Mouse (Mus musculus) kidney, postnatal 4 days (tissue): ENCODE data around the gene Mef2d.

Experiments used
- DNase-seq, 2 experiments: peaks; one replicate each; pipeline ENCODE4 v3.0.0; 2021; ENCODE audit warnings: mixed read lengths in 2 of 2

Gene Mef2d

DNA sequence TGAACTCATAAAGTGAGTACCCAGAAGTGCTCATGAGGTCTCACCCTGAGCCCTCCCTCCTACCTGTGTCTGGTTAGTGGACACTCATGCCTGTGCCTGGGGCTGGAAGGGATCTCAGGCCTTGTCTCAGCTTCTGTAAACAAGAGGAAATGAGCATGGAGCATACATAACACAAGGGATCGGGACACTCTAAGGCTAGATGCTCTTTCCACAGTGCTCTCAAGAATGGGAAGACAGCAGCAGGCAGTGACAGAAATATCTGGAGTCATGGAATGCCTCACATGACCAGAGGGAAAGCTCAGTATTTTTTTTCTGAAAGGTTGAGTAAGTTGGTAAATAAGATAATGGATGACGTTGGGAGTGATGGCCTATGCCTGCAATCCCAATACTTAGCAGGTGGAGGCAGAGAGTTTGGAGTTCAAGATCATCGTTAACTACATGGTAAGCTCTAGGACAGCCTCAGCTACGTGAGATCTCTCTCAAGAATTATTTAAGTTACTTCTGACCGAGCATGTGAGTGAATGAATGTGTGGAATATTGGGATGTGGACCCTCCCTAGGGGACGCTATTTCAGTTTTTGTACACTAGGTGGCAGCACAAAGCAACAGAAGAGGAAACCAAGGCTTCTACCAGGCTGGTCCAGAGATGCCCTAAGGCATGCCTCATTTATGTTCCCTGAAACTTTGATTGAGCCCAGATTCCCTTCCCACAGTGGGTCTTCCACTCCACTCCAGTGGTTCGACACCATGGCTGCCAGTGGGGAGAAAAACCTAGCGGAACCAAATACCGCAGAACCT is 49.8 kb downstream of the Mef2d start:
- DNase-seq: peak; percentile 55 to 67

DNA sequence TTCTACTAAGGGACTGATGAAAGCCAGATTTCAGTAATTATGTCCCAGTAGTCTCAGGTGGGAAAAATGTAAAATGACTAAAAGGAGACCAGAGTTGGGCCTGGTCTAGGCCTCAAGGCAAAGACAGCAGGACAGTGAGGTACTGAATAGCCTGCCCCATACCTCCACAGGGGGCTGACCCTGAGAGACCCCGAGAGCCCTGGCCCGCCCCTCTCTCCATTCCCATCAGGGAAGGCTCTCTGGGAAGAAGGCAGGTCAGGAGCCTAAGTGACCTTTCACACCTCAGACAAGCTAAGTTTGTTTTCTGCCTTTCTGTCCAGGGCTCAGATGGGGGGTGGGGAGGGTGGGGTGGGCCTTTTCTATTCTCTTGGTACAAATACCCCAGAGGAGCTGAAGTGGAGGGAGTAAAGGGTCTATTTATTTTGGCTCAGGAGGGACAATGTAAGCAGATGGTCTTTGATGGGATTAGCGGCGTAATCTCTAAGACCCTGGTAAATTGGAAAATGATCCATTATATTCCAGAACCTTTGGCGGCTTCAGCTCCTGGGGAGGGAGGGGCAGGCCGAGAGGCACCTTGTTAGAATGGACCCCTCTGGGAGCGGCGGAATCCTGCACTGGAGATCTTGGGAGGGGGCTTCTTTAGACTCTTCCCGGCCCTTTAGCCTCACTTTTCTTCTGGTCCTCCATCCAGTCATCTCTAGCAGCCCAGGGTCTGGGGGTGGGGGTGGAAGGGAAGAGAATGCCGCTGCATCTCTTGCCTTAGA is 55.8 kb downstream of the Mef2d start:
- no peak for DNase-seq

DNA sequence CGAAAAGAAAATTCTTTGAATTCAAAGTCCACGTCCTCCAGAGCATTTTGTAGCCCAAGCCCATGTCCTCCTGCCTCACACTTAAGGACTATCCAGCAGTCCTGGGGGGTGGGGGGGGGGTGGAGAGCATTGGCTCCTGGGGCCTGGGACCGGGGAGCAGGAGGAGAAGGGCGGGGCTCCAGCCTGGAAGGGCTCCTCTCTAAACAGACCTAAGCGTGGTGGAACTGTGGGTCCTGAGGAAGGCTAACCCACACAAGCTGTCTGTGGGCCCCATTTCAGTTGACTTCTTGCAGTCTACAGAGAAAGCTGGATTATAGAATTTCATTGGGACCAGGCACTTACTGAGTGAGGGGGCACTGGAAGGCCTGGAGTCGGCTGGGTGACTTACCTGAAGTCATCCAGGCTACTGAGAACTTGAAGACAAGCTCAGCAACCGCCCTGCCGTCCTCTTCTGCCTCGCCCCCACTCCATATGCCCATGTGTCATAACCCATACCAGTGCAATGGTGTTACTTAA is 56.4 kb downstream of the Mef2d start:
- DNase-seq: no peak

DNA sequence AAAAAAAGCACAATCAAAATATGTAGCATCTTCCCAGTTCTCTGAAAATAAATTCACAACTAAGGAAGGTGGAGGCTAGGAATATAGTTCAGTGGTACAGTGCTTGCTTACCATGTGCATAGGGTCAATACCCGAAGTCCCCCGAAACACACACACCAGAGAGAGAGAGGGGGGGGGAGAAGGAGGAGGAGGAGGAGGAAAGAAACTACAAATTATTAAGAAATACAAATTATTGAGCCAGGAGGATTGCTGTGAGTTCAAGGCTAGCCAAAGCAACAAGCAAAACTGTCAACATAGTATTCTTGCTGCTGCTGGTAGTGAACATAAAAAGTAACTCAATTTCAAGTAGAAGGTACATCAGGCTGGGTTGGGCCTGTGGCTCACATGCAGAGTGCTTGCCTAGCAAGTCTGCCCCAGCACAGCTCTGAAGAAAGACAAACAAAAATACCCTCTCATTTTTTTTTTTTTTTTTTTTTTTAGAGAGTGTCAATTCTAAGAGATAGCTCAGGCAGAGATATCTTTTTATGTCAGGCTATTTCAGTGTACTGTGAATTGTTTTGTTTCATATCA is 57.5 kb downstream of the Mef2d start:
- no peak for DNase-seq

DNA sequence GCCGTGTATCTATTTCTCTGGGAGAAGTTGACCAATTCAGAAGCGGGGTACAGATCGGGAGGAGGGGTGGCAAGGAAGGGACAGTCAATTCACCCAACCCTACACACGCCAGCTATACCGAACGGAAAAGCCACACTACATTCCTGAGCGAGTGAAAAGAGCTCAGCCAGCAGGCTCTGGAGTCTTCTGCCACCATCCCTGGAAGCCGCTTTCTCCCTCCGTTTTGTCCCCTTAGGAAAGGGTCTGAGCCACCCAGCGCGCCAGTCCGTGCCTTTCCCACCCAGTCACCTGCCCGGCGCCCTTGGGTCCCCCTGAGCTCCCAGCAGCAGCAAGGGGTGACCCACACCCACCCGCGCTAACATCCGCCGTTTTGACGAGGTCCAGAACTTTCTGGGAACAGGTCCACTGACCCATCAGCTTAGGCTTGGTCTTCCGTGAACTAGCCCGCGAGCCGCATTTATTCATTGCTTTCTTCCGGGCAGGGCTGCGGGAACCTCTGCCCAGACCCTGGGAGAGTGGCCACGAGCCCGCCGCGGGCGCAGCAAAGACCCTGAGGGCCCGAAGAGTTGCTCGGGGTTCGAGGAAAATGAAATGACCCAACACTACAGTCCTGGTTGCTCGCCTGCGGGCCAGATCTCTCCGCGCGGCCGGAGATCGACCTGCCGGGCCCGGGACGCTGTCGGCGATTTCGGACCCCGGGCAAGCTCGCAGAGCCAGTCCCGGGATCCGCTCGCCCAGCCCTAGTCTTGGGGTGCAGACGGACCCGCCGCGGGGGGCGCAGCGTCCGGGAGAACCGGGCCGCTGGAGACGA is 58.2 kb downstream of the Mef2d start:
- peak; percentile 21 to 32 for DNase-seq

DNA sequence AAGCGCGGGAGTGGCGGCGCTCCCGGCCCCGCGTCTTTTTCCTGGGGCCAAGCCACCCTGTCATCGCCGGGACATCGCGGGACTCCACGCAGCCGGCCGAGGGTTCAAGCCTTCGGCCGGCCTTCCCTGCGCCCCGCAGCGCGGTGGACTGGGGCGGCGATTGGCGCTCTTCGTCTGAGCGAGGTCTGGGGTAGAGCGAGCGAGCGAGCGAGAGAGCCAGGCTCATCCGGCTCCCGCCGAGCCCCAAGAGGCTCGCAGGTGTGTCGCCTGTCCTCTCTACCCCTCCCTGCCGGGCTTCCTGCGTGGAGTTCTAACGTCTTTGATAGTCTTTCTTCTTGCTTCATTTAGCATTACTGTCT is 58.8 kb downstream of the Mef2d start:
- DNase-seq: no peak

DNA sequence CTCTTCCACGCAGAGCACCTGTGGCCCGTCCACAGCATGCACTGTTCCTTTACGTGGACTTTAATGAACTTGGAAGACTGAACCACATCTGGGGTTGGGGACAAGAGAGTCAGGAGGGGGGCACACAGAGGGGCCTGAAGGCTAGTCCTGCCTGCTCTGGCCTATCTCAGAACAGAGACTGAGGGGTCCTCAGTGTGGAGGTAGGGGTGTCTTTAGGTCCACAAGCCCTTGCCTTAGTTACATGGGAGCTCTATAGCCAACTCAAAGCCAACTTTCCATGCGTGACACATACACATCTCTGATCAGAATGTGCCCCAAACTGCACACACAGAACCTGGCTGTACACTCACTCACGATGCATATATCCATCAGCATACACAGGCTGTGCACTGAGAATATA is 59.5 kb downstream of the Mef2d start:
- DNase-seq: no peak

DNA sequence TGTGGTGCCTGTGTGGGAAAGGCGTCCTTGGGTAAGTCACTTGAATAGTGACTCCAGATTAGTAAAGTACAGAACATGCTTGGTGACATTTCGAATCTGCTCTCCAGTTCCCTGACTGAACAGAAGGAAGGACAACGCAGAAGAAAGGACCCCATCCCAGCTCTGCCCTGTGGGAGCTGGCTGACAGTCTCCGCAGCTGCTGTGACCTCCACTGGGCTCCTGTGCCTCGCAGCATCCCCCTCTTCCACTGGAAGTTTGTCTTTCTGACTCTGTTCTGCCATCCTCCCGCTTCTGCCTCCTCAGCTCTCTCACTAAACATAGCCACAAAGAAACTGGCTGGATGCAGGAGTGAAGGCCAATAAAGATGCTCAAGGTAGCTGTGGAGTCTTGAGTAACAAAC is 60.8 kb downstream of the Mef2d start:
- no peak for DNase-seq

DNA sequence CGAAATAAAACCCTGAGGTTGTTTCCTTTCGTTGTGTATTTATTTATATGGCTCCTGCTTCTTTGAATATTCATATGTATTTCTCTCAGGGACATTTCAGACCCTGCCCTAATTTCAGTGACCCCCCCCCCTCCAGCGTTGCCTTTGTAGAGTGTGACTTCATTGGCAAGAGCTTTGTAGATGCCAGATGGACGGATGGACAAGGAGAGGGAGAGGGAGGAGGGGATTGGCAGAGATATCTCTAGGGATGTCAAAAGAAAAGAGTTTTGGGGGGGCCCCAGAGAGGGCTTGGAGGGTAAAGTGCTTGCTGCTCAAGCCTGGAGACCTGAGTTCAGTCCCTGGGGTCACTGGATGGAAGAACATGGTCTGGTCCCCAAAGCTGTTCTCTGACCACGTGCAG is 61.3 kb downstream of the Mef2d start:
- DNase-seq: no peak

DNA sequence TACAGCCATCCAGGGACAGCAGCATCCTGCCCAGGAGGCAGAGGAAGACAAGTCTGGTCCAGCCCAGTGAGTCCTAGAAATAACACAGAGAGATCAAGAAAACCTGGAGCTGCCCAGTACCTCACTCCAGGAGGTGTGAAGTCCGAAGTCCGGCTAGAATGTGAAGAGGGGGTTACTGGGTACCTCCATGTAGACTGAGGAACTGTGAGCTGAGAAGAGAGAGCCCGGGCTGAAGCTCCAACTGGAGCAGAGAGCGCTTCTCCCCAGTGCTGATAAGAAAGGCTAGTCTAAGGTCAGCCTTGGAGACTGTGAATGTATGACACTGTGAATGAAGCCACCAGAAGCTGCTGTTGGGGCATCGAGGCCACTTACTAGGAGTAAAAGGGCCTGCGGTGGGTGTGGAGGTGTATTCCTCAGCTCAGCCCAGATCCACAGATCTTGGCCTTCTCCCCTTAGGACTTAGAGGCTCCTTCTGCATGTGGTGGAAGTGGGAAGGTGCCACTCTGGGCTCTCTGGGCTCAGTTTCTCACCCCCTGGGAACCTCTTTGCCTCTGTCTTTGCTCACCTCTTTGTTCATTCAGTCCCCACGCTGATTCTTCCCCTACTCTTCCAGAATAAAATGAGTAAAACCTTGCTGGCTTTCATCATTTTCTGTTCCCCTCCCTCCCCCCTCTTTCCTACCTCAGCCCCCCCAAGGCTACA is 62.0 kb downstream of the Mef2d start:
- no peak for DNase-seq

DNA sequence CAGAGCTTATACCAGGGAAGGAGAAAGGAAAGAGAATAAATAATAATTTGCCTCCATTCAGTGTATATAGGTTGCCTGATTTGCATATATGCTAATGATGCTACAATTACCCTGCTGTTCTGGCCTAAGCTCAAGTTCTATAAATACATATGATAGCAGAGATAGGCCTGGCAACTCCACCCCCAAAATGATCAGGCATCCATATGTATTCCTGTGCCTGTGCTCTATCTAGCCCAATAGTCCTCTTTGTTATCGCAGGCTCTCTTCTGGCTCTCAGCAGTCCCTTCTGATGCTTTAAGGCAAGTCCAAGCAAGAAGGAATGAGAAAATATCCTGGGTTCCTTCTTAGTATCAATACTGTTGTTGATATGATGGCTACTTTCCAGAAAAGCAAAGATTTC is 62.6 kb downstream of the Mef2d start:
- no peak for DNase-seq

DNA sequence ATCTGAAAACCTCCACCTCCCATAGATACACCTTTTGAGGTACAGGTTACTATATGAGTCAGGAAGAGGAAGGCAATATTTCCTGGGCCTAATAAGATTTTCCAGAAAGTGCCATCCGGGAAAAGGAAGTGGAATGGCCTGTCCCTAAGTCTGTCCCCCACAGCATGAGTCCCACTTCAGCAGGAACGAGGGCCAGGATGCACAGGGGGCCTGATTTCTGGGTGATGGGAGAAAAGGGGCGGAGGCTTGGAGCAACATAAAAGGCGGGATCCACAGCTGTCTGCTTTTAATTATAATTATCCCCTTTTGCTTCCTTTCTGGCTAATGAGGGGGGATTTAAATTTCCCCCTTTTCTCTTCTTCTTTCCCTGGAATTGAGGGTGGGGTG is 63.0 kb downstream of the Mef2d start:
- DNase-seq: no peak

DNA sequence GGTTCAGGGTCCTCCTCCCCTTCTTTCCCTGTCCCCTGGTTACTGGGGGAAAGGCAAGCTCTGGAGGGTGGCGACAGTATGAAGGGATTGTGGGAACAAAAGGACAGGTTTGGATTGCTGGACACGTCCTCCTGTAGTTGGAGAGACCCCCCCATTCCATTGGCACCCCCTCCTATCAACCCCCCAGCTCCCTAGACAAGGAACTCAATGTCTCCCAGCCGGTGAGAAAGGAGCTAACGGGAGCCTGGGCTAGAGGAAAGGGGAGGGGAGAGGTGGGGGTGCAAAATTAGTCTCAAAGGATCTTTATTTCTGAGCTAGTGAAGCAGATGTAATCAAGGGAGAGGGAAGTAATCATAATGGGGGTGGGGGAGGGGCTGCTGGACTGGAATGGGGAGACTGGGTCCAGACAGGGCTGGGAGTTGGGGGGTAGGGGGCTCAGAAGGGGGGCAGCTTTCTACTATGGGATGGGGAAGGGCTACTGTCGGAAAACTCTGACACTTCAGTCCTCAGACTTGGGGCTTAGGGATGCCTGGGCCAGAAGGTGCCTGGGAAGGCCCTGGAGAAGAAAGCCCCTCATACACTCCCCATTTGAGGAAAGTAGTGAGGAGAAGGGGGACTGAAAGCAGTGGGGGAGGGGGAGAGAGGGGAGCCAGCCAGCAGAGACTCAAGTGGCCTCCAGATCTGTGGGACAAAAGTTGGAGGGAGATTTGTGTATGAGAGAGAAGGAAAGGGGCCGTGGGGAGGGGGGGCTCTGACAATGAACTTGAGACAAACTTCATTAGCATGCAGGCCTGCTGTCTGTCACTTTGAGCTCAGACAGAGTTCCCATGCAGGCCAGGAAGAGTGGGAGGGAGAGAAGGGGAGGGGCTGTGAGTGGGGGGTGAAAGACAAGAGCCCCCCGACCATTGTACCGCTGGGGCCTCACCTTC is 63.7 kb downstream of the Mef2d start:
- no peak for DNase-seq

DNA sequence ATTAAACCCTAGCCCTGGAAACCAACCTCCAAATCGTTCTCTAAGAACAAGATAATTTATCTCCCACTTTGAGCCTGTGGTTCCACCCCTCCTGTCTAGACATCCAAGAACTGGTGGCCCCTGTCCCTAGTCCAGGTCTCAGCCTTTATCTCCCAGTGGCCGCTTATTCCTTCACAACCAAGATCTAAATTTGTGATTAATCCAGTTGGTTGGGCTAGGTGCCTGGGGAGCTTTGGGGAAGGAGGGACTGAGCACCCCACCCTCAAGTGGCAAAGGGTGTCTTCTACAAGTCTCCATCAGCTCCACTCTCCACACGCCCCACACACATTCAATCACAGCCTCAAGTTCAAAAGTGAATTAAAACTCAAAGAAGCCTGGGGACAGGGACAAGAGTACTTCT is 64.3 kb downstream of the Mef2d start:
- no peak for DNase-seq

DNA sequence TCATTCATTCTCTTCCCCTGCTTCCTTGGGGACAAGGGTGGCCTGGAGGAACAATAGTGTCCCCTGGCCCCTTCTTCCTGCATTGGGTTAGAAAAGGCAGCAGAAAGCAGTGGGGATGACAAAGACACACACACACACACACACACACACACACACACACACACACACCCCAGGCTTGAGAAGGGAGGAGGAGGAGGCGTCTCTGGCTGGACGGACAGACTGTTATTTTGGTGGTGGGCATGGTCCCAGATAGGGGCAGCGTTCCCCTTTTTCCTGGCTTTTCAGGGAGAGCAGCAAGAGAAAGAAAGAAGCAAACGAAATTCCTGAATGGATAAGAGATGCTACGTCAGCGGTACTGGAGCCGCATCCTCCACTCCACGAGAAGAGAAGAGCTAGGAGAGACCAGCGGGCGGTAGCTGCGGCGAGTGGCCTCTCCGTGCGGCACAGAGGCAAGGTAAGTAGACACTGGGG is 64.8 kb downstream of the Mef2d start:
- DNase-seq: no peak

DNA sequence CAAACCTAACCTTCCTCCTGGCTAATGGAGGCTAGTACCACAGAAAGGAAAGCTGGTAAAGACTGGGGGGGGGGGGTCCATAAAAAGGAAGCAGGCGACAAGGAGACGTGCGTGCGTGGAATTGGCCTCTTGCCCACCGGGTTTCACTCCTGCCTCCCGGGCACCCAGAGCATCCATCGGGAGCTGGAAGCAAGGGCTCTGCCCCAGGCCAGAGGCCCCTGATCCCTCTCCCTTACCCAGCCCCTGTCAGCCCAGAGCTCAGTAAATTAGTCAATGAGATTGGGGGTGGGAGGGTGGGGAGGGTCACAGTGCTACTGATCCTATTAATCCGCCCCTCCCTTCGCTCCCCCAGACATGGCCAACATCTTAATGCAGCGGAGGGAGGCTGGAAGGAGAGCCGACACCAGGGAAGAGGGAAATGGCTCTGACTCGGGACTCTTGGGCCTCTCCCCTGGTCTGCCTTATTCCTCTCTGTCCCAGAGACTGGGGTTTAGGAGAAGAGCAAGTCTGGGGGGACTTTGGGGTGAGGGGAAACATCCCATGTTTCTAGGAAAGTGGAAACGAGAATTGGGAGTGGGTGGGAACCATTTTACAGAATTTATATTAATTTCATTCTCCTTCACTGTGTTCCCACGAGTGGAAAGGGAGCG is 65.4 kb downstream of the Mef2d start:
- DNase-seq: no peak

DNA sequence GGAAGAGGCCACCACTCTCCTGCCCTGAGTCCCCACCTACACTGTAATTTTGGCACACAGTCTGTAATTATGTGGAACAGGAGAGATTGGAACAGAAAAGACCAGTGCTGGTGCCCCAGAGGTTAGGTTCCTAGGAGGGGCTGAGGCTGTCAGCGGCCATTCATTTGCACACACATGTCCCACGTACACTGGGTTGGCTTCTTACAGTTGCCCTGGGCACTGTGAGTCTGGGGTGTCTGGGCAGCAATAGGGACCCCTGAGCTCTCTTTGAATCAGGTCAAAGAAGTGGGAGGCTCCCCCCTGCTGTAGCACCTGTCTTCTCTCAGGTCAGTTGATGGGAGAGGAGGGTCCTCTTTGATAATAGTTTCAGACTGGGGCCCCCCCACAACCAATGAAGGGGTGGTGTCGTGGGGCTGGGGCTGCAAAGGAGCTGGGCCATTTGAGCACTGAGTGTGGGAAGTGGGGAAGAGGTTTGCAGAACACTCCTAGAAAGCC is 66.1 kb downstream of the Mef2d start:
- DNase-seq: no peak

DNA sequence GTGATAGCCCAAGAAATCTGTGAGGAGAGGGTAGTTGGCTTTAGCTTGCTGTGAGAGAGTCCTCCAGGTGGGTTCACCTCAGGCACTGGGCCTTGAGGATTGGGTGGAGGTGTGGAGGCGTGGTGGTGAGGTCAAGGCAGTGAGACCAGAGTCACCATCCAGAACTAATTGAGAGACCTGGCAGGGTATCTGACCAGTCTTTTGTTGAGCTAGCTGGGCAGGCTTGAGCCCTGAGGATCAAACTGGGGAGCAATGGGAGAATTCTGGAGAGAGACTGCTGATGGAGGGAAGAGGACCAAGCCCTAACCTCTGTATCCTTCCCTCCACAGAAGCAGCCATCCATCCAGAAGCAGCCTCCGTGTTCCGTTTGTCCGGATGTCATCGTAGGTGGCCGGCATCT is 67.1 kb downstream of the Mef2d start:
- DNase-seq: no peak

DNA sequence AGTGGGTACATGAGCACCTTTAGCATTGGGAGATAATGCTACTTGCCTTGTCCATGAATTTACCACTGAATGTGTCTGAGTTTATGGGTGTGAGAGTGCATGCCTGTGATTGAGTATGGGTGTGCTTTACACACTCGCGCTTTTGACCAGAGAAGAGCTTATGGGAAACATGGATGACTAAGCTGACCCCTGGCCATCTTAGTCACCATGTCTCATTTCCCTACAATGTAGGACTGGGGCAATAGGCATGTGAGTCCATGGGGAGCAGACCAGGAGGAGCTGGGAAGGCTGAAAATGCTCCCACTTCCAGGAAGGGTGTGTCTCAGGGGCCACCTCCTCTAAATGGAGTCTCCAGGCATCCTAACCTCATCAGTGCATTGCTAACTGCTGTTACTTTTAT is 67.9 kb downstream of the Mef2d start:
- DNase-seq: no peak

DNA sequence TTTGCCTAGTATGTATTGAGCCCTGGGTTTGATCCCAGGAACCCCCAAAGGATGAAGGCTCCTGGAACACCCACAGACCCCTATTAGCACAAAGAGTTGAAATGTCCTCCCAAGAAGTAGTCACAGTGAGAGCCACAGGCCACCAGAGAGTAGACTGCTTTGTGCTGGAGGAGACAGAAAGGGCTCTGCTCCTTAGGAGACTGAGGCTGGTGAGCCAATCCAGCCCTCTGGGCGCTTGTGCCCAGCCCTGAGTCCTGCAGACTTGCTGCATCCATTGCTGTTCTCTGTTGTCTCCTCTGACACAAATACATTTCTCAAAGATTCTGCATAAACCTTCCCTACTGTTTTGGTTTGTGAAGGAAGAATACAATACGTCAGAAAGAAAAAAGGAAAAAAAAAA is 68.7 kb downstream of the Mef2d start:
- no peak for DNase-seq
